Mouse (Mus musculus) ES-E14 (cell line): Measurements from ENCODE around the gene Rps6ka1. TPM values are rescaled to one million over a fixed set of nuclear protein-coding genes. Genes with fewer than 3 reads are reported as not detected.

ENCODE experiments used
- DNase-seq: peaks from one replicate; pipeline ENCODE4 v3.0.0-alpha.2; 2013; ENCODE audit warnings: low read depth, low spot score
- H3K27ac ChIP-seq: 2 replicates; pipeline ENCODE4 v1.5.1; 2012; ENCODE audit warnings: low read depth, mild to moderate bottlenecking, low read length, moderate library complexity, mixed read lengths; ENCODE audit not compliant: poor library complexity, insufficient read depth, severe bottlenecking
- H3K36me3 ChIP-seq: 2 replicates; pipeline ENCODE4 v1.6.1; 2012; ENCODE audit warnings: mild to moderate bottlenecking, low read length, moderate library complexity, mixed read lengths; ENCODE audit not compliant: control insufficient read depth, poor library complexity, insufficient read depth, severe bottlenecking
- H3K4me1 ChIP-seq, 2 experiments: fragments of 150-350 bp in 1 of 2; sonication (generic) in 1 of 2; 2 replicates each; pipeline ENCODE4 v1.6.1; 2012; ENCODE audit warnings: low read length in 2 of 2, mild to moderate bottlenecking in 1 of 2, mixed read lengths in 1 of 2; ENCODE audit not compliant: control insufficient read depth in 2 of 2, insufficient read depth in 2 of 2, poor library complexity in 1 of 2
- H3K4me3 ChIP-seq, 2 experiments: fragments of 150-350 bp in 1 of 2; sonication (generic) in 1 of 2; 2 replicates each; pipeline ENCODE4 v1.5.1; 2012; ENCODE audit warnings: low read length in 2 of 2, low read depth in 1 of 2, mild to moderate bottlenecking in 1 of 2, mixed read lengths in 1 of 2; ENCODE audit not compliant: insufficient read depth in 1 of 2, poor library complexity in 1 of 2, severe bottlenecking in 1 of 2
- H3K9ac ChIP-seq: 2 replicates; pipeline ENCODE4 v1.6.1; 2012; ENCODE audit warnings: low read depth, mild to moderate bottlenecking, low read length, mixed read lengths; ENCODE audit not compliant: poor library complexity, insufficient read depth, severe bottlenecking
- H3K9me3 ChIP-seq: fragments of 150-350 bp; sonication (generic); 2 replicates; pipeline ENCODE4 v1.6.1; 2012; ENCODE audit warnings: low read depth, mild to moderate bottlenecking, low read length; ENCODE audit not compliant: control insufficient read depth, insufficient read depth
- CHD2 ChIP-seq: IDR thresholded peaks from 2 replicates; pipeline ENCODE4 v1.6.1; 2014; ENCODE audit warnings: mild to moderate bottlenecking, low read depth, low read length, inconsistent platforms
- HCFC1 ChIP-seq: IDR thresholded peaks from 2 replicates; pipeline ENCODE4 v1.6.1; 2012; ENCODE audit warnings: low read length, inconsistent platforms, borderline replicate concordance; ENCODE audit not compliant: insufficient read depth
- MAFK ChIP-seq: IDR thresholded peaks from 2 replicates; pipeline ENCODE4 v1.6.1; 2014; ENCODE audit warnings: mild to moderate bottlenecking, low read depth, low read length, inconsistent platforms; ENCODE audit not compliant: insufficient read depth
- ZC3H11A ChIP-seq: IDR thresholded peaks from 2 replicates; pipeline ENCODE4 v1.6.1; 2012; ENCODE audit warnings: low read depth, mild to moderate bottlenecking, inconsistent platforms, low read length, borderline replicate concordance
- ZNF384 ChIP-seq: IDR thresholded peaks from 2 replicates; pipeline ENCODE4 v1.6.1; 2012; ENCODE audit warnings: low read depth, low read length, inconsistent platforms
- in situ Hi-C, 2 experiments: fragments of 600-800 bp; cut with MboI; formaldehyde crosslinking; loops; one replicate each; pipeline ENCODE4 v1.15.1; 2025; ENCODE audit warnings: low sequenced_read_pairs in 2 of 2, inconsistent platforms in 1 of 2; ENCODE audit not compliant: unreplicated experiment in 2 of 2
- total RNA-seq: library from RNA; depleted of rRNA; stranded (reverse); fragments of 300-350 nt; gene quantifications from 2 replicates; pipeline ENCODE4 v1.2.3, GENCODE M21; 2012

Gene Rps6ka1
- total RNA-seq, 1 experiment: 87.1 TPM

DNA sequence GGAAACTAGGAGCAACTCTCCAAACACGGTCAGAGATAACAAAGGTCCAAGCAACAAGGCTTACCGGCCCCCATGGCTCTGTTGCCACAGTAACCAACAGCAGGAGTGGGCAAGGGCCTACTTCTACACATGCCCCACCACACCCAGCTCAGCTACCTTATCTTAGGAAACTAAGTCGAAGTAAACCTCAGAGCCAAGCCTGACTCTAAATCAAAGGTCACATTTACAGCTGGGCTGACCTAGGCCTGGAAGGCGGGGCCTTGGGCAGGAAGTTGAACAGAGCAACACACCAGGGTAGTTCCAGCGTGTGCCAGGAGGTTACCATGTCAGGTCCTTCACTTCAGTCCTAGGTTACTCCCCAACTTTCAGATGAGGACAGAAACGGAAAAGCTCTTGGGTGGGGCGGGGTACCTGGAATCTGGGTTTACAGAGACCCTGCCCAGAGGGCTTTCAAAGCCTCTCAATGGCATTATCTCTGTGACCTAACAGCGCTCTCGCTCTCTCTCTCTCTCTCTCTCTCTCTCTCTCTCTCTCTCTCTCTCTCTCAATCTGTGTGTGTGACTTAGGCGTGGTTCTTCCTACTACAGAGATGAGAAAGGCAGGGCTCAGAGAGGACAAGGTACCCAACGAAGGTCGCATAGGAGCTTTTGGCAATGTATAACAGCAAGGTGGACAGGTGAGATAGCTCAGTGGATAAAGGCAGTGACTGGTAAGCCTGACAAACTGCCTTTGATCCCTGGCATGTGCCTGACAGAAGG, 8.3 kb downstream of the Rps6ka1 start:
- Histone ChIP-seq H3K36me3 (peaks cover 26% of the 10 kb centered on the region; the same call in 1 of the 2 replicates), H3K4me3 (no peak overlapping the region), H3K27ac (peak overlapping the region; percentile 72), H3K9ac (0 out of 2 replicates have a peak overlapping the region, but pooled peaks have one; percentile 2), H3K4me1 (peaks cover 13 to 37% of the 10 kb centered on the region in 2 experiments), H3K9me3 (no peaks in the 10 kb centered on the region)
- peak; percentile 56 for DNase-seq
- in situ Hi-C loops: no loop called here
- TF ChIP-seq MAFK (no peak), CHD2 (no peak), ZNF384 (no peak), ZC3H11A (no peak), HCFC1 (no peak)

DNA sequence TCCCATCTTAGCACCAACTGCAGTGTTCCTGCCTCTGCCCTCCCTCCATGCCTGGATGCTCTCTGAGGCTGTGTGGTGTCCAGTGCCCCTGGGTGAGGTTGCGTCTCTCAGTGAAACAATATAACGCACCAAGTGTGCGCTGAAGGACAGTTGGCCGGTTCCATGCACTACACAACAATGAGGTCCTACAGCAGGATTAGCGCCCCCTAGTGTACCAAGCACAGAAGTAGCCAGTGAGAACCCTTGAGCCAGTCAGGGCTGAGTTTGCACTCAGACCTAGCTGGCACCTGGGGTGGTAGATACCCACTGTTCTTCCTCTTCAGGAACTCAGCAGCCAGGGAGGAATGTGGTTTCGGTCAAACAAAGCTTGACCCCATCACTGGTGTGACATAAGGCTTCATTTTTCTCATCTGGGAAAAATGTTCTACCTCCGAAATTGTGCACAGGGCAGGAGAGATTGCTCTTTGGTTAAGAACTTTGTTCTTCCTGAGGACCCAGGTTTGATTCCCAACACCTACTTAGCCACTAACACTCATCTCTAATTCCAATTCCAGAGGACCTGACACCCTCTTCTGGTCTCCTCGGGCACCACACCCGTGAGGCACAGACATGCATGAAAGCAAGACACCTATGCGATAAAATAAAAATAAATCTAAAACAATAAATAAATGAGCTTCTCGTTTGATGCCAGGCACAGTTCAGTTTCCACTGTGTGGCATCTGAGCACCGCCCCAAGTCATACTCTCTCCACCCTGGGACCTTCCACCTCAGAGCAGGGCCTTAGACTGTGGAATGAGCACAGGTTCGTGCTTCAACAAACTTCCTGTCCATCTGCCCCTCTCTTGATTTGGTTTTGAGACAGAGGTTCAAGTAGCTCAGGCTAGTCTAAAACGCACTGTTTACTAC, 9.5 kb downstream of the Rps6ka1 start:
- in situ Hi-C loops: no loop called here
- no peak for DNase-seq

DNA sequence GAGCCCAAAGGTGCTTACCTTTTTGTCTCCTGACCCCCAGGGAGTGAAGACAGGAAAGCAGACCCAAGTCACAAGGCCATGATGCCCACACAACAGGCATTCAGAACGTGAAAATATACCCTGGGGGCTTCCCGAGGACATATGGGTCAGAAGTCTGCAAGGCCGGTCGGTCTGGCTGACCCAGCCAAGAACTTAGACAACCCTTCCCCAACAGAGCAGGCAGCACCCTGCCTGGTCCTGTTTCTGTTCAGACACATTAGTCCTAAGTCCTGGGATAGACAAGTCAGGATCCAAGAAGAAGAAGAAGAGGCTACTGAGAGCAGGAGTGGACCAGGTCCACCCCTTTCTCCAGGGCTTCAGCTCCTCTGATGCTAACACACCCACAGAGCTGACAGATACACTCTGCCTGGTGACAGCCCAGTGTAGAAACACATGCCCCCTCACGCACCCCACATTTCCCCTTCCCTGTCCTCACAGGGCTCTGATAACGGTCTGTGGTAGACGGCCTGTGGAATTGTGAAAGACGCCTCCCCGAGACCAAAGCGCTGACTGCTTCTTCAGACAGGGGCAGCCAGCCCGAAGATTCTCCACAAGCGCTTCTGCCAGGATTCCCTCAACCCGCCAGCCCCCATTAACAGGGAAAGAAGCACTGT, 12.6 kb downstream of the Rps6ka1 start:
- Histone ChIP-seq H3K4me3 (no peak overlapping the region), H3K9ac (no peak overlapping the region; the same call in 1 of the 2 replicates), H3K27ac (no peak overlapping the region), H3K36me3 (peaks cover 36% of the 10 kb centered on the region), H3K9me3 (no peaks in the 10 kb centered on the region), H3K4me1 (peaks cover 15 to 31% of the 10 kb centered on the region in 2 experiments)
- no peak for DNase-seq
- in situ Hi-C loops: no loop called here
- no peak for TF ChIP-seq CHD2
- TF ChIP-seq HCFC1: no peak
- TF ChIP-seq MAFK: no peak
- no peak for TF ChIP-seq ZC3H11A
- no peak for TF ChIP-seq ZNF384

More for the DNA sequence above, 9.5 kb downstream of the Rps6ka1 start:
- Histone ChIP-seq H3K36me3 (peaks cover 23% of the 10 kb centered on the region; the same call in 1 of the 2 replicates), H3K4me3 (no peak overlapping the region), H3K9me3 (no peaks in the 10 kb centered on the region), H3K9ac (no peak overlapping the region), H3K27ac (peak overlapping the region; percentile 72), H3K4me1 (peaks cover 14 to 39% of the 10 kb centered on the region in 2 experiments)
- TF ChIP-seq HCFC1 (no peak), MAFK (no peak), CHD2 (no peak), ZC3H11A (no peak), ZNF384 (no peak)
